Mouse (Mus musculus) CD4-positive, CD25-positive, alpha-beta regulatory T cell, adult 9 weeks (primary cell): ENCODE data around the gene Gemin5. TPM values are rescaled to one million over a fixed set of nuclear protein-coding genes. Genes with fewer than 3 reads are reported as not detected.

Source experiments
- polyA plus RNA-seq: library from polyadenylated mRNA; unstranded; fragments of 100-300 nt; shearing (Covaris generic); gene quantifications from one replicate; pipeline ENCODE4 v1.2.1, GENCODE M21; 2017

The Gemin5 gene
- polyA plus RNA-seq = 8.9 TPM

DNA sequence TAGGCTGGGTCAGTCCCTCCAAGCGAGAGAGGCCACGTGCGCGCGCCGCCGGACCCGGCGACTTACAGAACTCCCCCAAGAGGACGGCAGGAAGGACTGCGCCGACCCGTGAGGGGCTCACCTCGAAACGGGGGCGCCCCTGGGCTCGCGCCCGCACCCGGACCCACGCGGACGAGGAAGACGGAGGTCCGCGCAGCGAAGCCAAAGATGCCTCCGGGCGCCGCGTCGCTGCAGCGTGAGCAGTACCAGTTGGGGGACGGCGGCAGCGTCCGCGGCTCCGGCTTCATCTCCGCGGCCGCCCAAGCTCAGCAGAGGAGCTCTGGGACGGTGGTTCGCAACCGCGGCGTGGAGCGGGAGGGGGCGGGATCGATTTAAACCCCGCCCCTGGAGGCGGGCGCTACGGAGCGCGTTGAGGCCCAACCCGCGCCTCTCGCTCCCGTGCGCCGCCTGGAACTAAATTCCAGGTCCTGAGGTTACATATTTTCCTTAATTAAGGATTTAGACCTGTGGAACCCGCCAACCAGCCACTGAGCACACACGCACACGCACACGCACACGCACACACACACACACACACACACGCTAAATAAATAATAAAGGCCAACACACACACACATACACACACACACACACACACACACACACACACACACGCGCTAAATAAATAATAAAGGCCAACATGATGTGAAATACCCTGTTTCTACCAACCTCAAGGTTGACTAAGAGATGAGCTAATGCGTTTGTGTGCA is at the start of gene Gemin5:
Gene Gemin5 (minus strand): TSS at position 373 of the 749 bp plus-strand sequence.

DNA sequence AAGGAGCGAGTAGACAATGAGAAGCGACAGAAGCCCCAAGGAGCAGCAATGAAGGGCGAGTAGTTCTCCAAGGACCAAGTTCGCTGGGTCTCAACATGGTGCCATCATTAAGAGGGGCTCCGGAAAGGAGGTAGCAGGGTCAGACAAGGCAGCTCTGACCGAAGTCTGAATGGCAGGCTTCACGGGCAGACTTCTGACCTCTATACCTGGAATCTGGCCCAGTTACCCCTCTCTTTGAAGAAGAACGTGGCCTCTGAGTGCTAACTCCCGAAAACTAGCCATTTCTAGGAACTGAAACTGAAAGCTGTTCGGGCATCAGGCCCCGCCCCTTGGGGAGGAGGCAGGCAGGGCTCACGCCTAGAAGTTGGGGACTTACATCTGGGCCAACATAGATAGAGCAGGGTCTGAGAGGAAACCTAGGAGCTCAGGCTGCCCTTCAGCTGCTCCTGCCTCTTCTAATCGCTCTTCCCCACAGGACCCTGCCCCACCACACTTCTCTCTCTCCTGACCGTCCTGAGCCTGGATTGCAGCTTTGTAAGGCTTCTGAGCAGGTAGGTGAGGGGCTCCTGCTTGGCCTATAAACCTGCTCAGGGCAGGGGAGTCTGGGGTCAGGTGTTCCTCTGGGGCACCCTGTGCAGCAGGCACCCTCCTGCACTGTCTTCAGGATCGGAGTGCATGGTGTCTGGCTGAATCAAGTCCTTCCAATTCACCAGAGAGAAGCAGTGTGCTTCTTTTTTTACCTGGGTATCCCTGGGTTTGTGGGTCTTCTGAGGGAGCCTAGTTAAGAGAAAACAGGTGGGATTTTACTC is 31.1 kb upstream of the Gemin5 start, which contains the start of the genes Igtp and Irgm2:
Gene Igtp (plus strand): TSS at position 328 of the 809 bp plus-strand sequence.
Gene Irgm2 (plus strand): TSS at position 390 of the 809 bp plus-strand sequence.

DNA sequence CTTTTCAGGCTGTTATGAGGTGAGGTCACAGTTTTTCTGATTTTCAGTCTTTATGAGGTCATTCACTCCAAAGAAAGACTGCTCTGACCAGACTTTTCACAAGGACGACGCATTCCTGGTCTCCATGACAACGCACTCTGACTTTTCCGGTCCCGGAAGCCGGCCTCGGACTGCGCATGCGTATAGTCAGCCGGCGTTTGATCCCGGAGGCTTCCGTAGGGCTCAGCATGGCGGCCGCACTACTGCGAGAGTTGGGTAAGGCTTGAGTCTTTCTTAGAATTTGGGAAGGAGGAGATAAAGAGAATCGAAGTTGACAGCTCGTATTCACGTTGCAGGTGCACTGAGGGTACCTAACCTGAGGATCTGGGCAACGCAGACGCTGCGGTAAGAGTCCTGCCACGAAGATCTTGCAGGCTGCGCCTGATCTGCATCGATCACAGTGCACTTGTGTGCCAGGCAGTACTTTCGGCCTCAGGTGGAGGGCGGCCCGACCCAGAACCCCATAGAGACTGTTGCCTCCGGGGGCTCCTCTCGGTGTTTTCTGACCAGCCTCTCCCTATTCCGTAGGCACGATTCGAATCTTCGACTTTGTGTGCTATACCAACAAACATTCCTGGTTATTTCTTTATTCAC is 3.2 kb upstream of the Gemin5 start, which contains the start of gene Mrpl22:
Gene Mrpl22 (plus strand): TSS at position 203 of the 633 bp plus-strand sequence.

GRCm38 (mm10) chr11:58103697-58104306 is 64.5 kb downstream of the Gemin5 start, which contains the start of gene Cnot8:
Cnot8 (plus strand) TSS chr11:58104153.

GRCm38 (mm10) chr11:58093021-58093528 is 75.3 kb downstream of the Gemin5 start, which contains the start of gene Gm12248:
Gm12248 (minus strand) TSS chr11:58093134.

Other genes starting within 250 kb of the Gemin5 start
- gene Larp1, start 159.5 kb downstream of the Gemin5 start, polyA plus RNA-seq = 16.3 TPM
- 0.24 TPM for gene Gm12248, start 75.4 kb downstream of the Gemin5 start, polyA plus RNA-seq
- gene Cnot8, start 64.4 kb downstream of the Gemin5 start, polyA plus RNA-seq = 129 TPM
- gene Mrpl22, start 3.1 kb upstream of the Gemin5 start, polyA plus RNA-seq = 93.1 TPM
- gene Igtp, start 31.0 kb upstream of the Gemin5 start, polyA plus RNA-seq = 465 TPM
- gene Irgm2, start 31.1 kb upstream of the Gemin5 start, polyA plus RNA-seq = 79.4 TPM
- not detected for gene 4930438A08Rik, start 106.3 kb upstream of the Gemin5 start, polyA plus RNA-seq
- gene Zfp692, start 138.5 kb upstream of the Gemin5 start, polyA plus RNA-seq = 14.4 TPM
- gene Zfp672, start 161.8 kb upstream of the Gemin5 start, polyA plus RNA-seq = 53.7 TPM
- 30.6 TPM for gene Sh3bp5l, start 162.2 kb upstream of the Gemin5 start, polyA plus RNA-seq
- gene Lypd8, start 210.5 kb upstream of the Gemin5 start, polyA plus RNA-seq = not detected